Mouse (Mus musculus) megakaryocyte, adult 5-6 weeks (primary cell): ENCODE measurements around the gene Olfr622. TPM values are rescaled to one million over a fixed set of nuclear protein-coding genes. Genes with fewer than 3 reads are reported as not detected.

Experiments
- ATAC-seq: 2 replicates; pipeline ENCODE4 v1.8.0; 2016; ENCODE audit warnings: mild to moderate bottlenecking, inconsistent platforms; ENCODE audit not compliant: poor library complexity, severe bottlenecking
- total RNA-seq, 2 experiments: library from RNA; stranded (forward) in 1 of 2; stranded (reverse) in 1 of 2; fragments of 153-499, 151-499 nt in 1 of 2; fragments of 221-1000, 200-1000 nt in 1 of 2; gene quantifications; 2 replicates each; pipeline versions ENCODE4 v1.2.3 to v1.2.4; 2015 to 2017

Olfr622 gene
- total RNA-seq (2015): not detected in 2 replicates
- not detected in 2 replicates for total RNA-seq (2017)

GRCm38 (mm10) chr7:103642602-103643001 is at the start of gene Olfr622:
Olfr622 (minus strand) TSS chr7:103642702.
- ATAC-seq: no peak

DNA sequence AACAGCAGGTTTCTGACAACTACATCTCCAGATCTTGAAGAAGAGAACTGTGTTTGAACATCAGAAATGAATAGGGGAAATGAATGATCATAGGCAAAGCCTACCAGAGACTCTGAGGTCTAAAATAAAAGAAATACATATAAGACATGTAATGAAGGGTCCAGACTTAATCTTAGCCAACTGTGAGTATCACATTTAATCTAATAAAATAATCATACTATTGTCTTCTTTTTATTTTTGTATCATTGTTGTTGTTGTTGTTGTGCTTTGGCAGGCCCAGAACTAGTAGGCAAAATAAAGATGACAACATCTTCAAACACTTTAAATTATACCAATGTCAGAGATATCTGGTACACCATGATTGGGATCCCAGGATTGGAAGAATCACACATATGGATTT is 39.9 kb upstream of the Olfr622 start, which contains the start of gene Olfr625-ps1:
Olfr625-ps1 (plus strand) TSS at position 301 of the 400 bp plus-strand sequence.
- ATAC-seq: no peak

DNA sequence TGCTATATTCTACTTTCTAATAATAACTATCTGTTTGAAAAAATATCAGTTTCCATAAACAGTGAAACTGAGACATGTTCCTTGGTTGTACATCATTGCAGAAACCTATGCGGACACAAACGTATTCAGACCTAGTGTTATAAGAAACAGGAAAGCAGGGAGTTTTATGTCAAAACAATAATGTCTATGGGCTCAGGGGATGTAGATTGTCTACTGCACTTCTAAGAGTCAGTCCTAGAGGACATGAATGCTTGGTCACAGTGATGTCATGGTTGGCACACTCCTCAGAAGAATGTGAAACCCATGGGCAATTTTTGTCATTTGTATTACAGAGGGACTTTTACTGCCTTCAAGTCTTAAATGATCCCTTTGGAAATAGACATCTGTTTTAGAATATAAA is 28.6 kb upstream of the Olfr622 start, which contains the start of gene Olfr624:
Olfr624 (minus strand) TSS at position 101 of the 400 bp plus-strand sequence.
- ATAC-seq: no peak

- no peak for ATAC-seq
Observed at GRCm38 (mm10) chr7:103663598-103663997, 21.1 kb upstream of the Olfr622 start, which contains the start of gene Olfr623. Olfr623 (minus strand) TSS chr7:103663698.

GRCm38 (mm10) chr7:103644070-103644469 is 1.6 kb upstream of the Olfr622 start:
- ATAC-seq: no peak

- no peak for ATAC-seq
Observed at GRCm38 (mm10) chr7:103636795-103637194, 5.7 kb downstream of the Olfr622 start.

DNA sequence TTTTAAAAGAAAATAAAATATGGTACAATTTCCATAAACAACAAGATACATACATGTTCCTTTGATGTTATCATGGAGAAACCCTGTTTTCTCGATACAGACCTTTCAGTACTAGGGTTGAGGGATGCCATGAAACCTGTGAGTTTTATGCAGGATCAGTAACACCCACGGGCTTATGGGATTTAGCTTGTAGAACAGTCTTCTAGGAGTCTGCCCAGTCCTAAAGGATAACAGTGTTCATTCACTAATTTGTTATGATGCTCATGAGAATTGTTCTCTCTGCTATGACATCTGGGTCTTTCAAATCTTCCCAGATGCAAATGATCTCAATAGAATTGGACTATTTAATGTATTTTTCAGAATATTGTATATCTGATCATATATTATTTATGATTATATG is 30.1 kb downstream of the Olfr622 start, which contains the start of gene Olfr620:
Olfr620 (minus strand) TSS at position 101 of the 400 bp plus-strand sequence.
- no peak for ATAC-seq

- no peak for ATAC-seq
Observed at GRCm38 (mm10) chr7:103607425-103607824, 35.1 kb downstream of the Olfr622 start.

GRCm38 (mm10) chr7:103600275-103600674 is 42.2 kb downstream of the Olfr622 start, which contains the start of gene Olfr619:
Olfr619 (plus strand) TSS chr7:103600575.
- no peak for ATAC-seq

DNA sequence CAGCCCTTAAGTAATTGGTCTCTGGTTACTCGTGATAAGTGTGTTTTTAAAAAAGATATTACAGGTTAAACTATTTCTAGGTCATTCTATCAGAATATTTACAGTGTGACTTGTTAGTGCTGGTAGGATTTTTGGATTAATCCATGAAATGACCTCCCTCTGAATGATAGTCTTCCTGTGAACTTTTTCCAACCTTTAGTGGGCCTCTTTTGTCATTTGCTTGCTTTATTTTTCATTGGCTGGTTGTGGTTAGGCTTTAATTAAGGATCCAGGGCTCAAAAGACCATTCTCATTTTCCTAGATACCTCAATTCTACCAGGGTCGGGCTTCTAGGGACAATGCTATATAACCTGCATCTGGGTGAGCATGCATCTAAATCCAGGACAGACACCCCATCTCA is 52.7 kb downstream of the Olfr622 start, which contains the start of gene Olfr618:
Olfr618 (plus strand) TSS at position 301 of the 400 bp plus-strand sequence.
- ATAC-seq: no peak

Other genes starting within 250 kb of the Olfr622 start
Only the 30 nearest of the 32 such genes appear.
- gene Olfr605, start 197.3 kb downstream of the Olfr622 start, total RNA-seq (2015): not detected in 2 replicates
- gene Olfr605, start 197.3 kb downstream of the Olfr622 start, total RNA-seq (2017): not detected in 2 replicates
- not detected in 2 replicates for gene Olfr606, start 193.7 kb downstream of the Olfr622 start, total RNA-seq (2015)
- not detected in 2 replicates for gene Olfr606, start 193.7 kb downstream of the Olfr622 start, total RNA-seq (2017)
- not detected in 2 replicates for gene Olfr607, start 178.6 kb downstream of the Olfr622 start, total RNA-seq (2015)
- not detected in 2 replicates for gene Olfr607, start 178.6 kb downstream of the Olfr622 start, total RNA-seq (2017)
- not detected in 2 replicates for gene Olfr608, start 172.8 kb downstream of the Olfr622 start, total RNA-seq (2015)
- gene Olfr608, start 172.8 kb downstream of the Olfr622 start, total RNA-seq (2017): not detected in 2 replicates
- not detected in 2 replicates for gene Olfr609, start 144.6 kb downstream of the Olfr622 start, total RNA-seq (2015)
- gene Olfr609, start 144.6 kb downstream of the Olfr622 start, total RNA-seq (2017): not detected in 2 replicates
- not detected in 2 replicates for gene Olfr610, start 130.6 kb downstream of the Olfr622 start, total RNA-seq (2015)
- not detected in 2 replicates for gene Olfr610, start 130.6 kb downstream of the Olfr622 start, total RNA-seq (2017)
- not detected in 2 replicates for gene Olfr611, start 121.9 kb downstream of the Olfr622 start, total RNA-seq (2015)
- not detected in 2 replicates for gene Olfr611, start 121.9 kb downstream of the Olfr622 start, total RNA-seq (2017)
- not detected in 2 replicates for gene Olfr612, start 100.0 kb downstream of the Olfr622 start, total RNA-seq (2015)
- gene Olfr612, start 100.0 kb downstream of the Olfr622 start, total RNA-seq (2017): not detected in 2 replicates
- not detected in 2 replicates for gene Olfr613, start 94.6 kb downstream of the Olfr622 start, total RNA-seq (2015)
- gene Olfr613, start 94.6 kb downstream of the Olfr622 start, total RNA-seq (2017): not detected in 2 replicates
- gene Olfr615, start 86.6 kb downstream of the Olfr622 start, total RNA-seq (2015): not detected in 2 replicates
- not detected in 2 replicates for gene Olfr615, start 86.6 kb downstream of the Olfr622 start, total RNA-seq (2017)
- not detected in 2 replicates for gene Olfr616, start 73.6 kb downstream of the Olfr622 start, total RNA-seq (2015)
- not detected in 2 replicates for gene Olfr616, start 73.6 kb downstream of the Olfr622 start, total RNA-seq (2017)
- not detected in 2 replicates for gene Olfr617, start 69.6 kb downstream of the Olfr622 start, total RNA-seq (2015)
- gene Olfr617, start 69.6 kb downstream of the Olfr622 start, total RNA-seq (2017): not detected in 2 replicates
- not detected in 2 replicates for gene Olfr618, start 52.6 kb downstream of the Olfr622 start, total RNA-seq (2015)
- gene Olfr618, start 52.6 kb downstream of the Olfr622 start, total RNA-seq (2017): not detected in 2 replicates
- gene Olfr619, start 42.1 kb downstream of the Olfr622 start, total RNA-seq (2015): not detected in 2 replicates
- gene Olfr619, start 42.1 kb downstream of the Olfr622 start, total RNA-seq (2017): not detected in 2 replicates
- not detected in 2 replicates for gene Olfr620, start 30.2 kb downstream of the Olfr622 start, total RNA-seq (2015)
- gene Olfr620, start 30.2 kb downstream of the Olfr622 start, total RNA-seq (2017): not detected in 2 replicates
- not detected in 2 replicates for gene Olfr623, start 21.0 kb upstream of the Olfr622 start, total RNA-seq (2015)
- gene Olfr623, start 21.0 kb upstream of the Olfr622 start, total RNA-seq (2017): not detected in 2 replicates
- 0.05 TPM in 1 of 2 replicates, not detected in the other for gene Olfr624, start 28.5 kb upstream of the Olfr622 start, total RNA-seq (2015)
- gene Olfr624, start 28.5 kb upstream of the Olfr622 start, total RNA-seq (2017): 0.15 TPM in 1 of 2 replicates, not detected in the other
- gene Olfr625-ps1, start 40.0 kb upstream of the Olfr622 start, total RNA-seq (2015): not detected in 2 replicates
- gene Olfr625-ps1, start 40.0 kb upstream of the Olfr622 start, total RNA-seq (2017): not detected in 2 replicates
- not detected in 2 replicates for gene Olfr243, start 72.0 kb upstream of the Olfr622 start, total RNA-seq (2015)
- gene Olfr243, start 72.0 kb upstream of the Olfr622 start, total RNA-seq (2017): not detected in 2 replicates
- gene Olfr628, start 87.7 kb upstream of the Olfr622 start, total RNA-seq (2015): not detected in 2 replicates
- gene Olfr628, start 87.7 kb upstream of the Olfr622 start, total RNA-seq (2017): not detected in 2 replicates
- not detected in 2 replicates for gene Olfr629, start 102.2 kb upstream of the Olfr622 start, total RNA-seq (2015)
- not detected in 2 replicates for gene Olfr629, start 102.2 kb upstream of the Olfr622 start, total RNA-seq (2017)
- gene Olfr630, start 114.6 kb upstream of the Olfr622 start, total RNA-seq (2015): not detected in 2 replicates
- not detected in 2 replicates for gene Olfr630, start 114.6 kb upstream of the Olfr622 start, total RNA-seq (2017)
- not detected in 2 replicates for gene Olfr69, start 128.9 kb upstream of the Olfr622 start, total RNA-seq (2015)
- not detected in 2 replicates for gene Olfr69, start 128.9 kb upstream of the Olfr622 start, total RNA-seq (2017)
- gene Olfr68, start 137.0 kb upstream of the Olfr622 start, total RNA-seq (2015): not detected in 2 replicates
- gene Olfr68, start 137.0 kb upstream of the Olfr622 start, total RNA-seq (2017): not detected in 2 replicates
- gene Olfr67, start 149.1 kb upstream of the Olfr622 start, total RNA-seq (2015): not detected in 2 replicates
- not detected in 2 replicates for gene Olfr67, start 149.1 kb upstream of the Olfr622 start, total RNA-seq (2017)
- gene Hbb-bt, start 171.3 kb upstream of the Olfr622 start, total RNA-seq (2015): 43.0 and 130 TPM in 2 replicates
- 14.3 and 23.0 TPM in 2 replicates for gene Hbb-bt, start 171.3 kb upstream of the Olfr622 start, total RNA-seq (2017)
- gene Hbb-bs, start 185.4 kb upstream of the Olfr622 start, total RNA-seq (2015): 106 and 274 TPM in 2 replicates
- gene Hbb-bs, start 185.4 kb upstream of the Olfr622 start, total RNA-seq (2017): 71.1 and 121 TPM in 2 replicates
- gene Hbb-bh2, start 197.8 kb upstream of the Olfr622 start, total RNA-seq (2015): not detected in 2 replicates
- gene Hbb-bh2, start 197.8 kb upstream of the Olfr622 start, total RNA-seq (2017): not detected in 2 replicates
- not detected in 2 replicates for gene Hbb-bh1, start 200.5 kb upstream of the Olfr622 start, total RNA-seq (2015)
- not detected in 2 replicates for gene Hbb-bh1, start 200.5 kb upstream of the Olfr622 start, total RNA-seq (2017)
- gene Hbb-y, start 210.5 kb upstream of the Olfr622 start, total RNA-seq (2015): not detected in 2 replicates
- not detected in 2 replicates for gene Hbb-y, start 210.5 kb upstream of the Olfr622 start, total RNA-seq (2017)